ENCODE assay signal across 8 mouse cellular contexts in the genomic region with DNA sequence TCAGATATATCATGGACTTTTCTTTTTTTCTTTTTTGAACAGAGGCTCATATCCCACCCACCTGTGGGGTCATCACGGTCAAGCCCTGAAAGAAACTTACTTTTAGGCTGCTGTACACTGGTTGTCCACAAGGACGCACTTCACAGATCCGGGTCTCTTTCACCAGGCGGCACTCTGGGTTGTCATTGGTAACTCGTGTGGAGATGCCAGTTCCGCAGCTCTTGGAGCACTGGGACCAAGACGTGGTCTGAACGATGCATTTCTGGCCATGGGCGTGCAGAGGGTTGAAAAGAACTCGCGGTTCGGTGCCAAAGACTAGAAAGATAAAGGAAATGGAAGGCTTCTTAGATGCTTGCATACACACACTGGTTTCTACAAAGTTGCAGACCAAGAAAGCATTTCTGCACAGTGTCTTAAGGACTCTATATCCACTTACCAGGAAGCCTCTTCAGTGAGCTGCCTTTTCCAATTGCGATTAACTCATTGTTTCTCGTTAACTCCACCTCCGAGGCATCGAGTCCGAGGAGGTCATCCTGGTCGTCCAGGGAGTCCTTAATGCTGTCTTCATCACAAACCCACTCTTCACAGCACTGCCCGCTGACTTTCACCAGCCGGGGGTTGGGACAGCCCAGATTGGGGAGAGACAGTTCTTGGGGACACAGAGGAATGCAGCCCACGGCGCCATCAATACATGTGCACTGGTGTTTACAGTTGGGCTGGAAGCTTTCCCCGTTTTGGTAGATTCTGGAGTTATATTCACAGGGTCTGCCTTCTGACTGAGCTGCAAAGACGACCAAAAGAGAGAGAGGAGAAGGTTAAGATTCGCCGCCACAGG. TPM values are rescaled to one million over a fixed set of nuclear protein-coding genes. Genes with fewer than 3 reads are reported as not detected.
DNase-seq lines count a peak whose midpoint lies in the region; ATAC-seq and TF ChIP-seq lines count a peak whose summit lies in the region.

No protein-coding gene starts in this region.

- no peak for ATAC-seq in intestine, embryonic 14.5 days (replicated peaks; ENCODE audit: low FRiP score, low TSS enrichment, low read depth)
- ATAC-seq in cerebellum, adult (ENCODE audit: insufficient number of reproducible peaks, low FRiP score, low TSS enrichment) = no peak

- peaks cover 8% of the 10 kb centered on the region for H3K4me1 ChIP-seq in lung, adult 2 months (ENCODE audit: control insufficient read depth, insufficient read depth, low read length)
- peaks cover 96% of the 10 kb centered on the region for H3K4me1 ChIP-seq in forebrain, embryonic 10.5 days
- H3K4me1 ChIP-seq in intestine, embryonic 14.5 days (replicated peaks; ENCODE audit: control insufficient read depth, insufficient read depth, low read length) = peaks cover 41% of the 10 kb centered on the region

- 18% methylated on average over 26 of the region's 26 CpGs for WGBS in lung, adult 2 months
- WGBS in forebrain, embryonic 10.5 days = 23% methylated on average over 26 of the region's 26 CpGs
- WGBS in intestine, embryonic 14.5 days = 29% methylated on average over 26 of the region's 26 CpGs

- TF ChIP-seq CTCF in lung, adult 2 months (IDR thresholded peaks at IDR 0.05; ENCODE audit: insufficient read depth, low read length) = peak; percentile 31; the same call in 1 of the 2 replicates

- H3K4me2 ChIP-seq in intestine, embryonic 14.5 days (ENCODE audit: low read length) = peak overlapping the region; percentile 80

- H3K27ac ChIP-seq in forebrain, embryonic 10.5 days = peak overlapping the region; percentile 96
- peak overlapping the region; percentile 89 for H3K27ac ChIP-seq in intestine, embryonic 14.5 days (ENCODE audit: low read depth)

- peak overlapping the region; percentile 81 for H3K4me3 ChIP-seq in lung, adult 2 months (replicated peaks; ENCODE audit: extremely low read depth, low read depth, low read length)
- peak overlapping the region; percentile 82 for H3K4me3 ChIP-seq in forebrain, embryonic 10.5 days
- H3K4me3 ChIP-seq in intestine, embryonic 14.5 days (ENCODE audit: low read depth, low read length) = peak overlapping the region; percentile 66

- peak; percentile 40; the same call in 1 of the 2 replicates for TF ChIP-seq POLR2A in lung, adult 2 months (IDR thresholded peaks at IDR 0.05; ENCODE audit: borderline replicate concordance, extremely low read depth, low read depth, low read length)

- no peaks in the 10 kb centered on the region for H3K9me3 ChIP-seq in forebrain, embryonic 10.5 days
- no peaks in the 10 kb centered on the region for H3K9me3 ChIP-seq in intestine, embryonic 14.5 days (ENCODE audit: control insufficient read depth, low read length)

- no peak for DNase-seq in lung, adult 2 months
- no peak for DNase-seq in lung, postnatal 25 days (ENCODE audit: low spot score)
- DNase-seq in forebrain, embryonic 10.5 days (ENCODE audit: extremely low spot score, low spot score) = peak; percentile 70
- peak; percentile 75 for DNase-seq in intestine, embryonic 14.5 days (ENCODE audit: low spot score)
- DNase-seq in lung, postnatal 14 days = peak; percentile 38
- DNase-seq in spleen, postnatal 10 days (ENCODE audit: low spot score in 2 of 2) = no peak
- DNase-seq in MN1 (ENCODE audit: low spot score) = no peak

- H3K27me3 ChIP-seq in forebrain, embryonic 10.5 days (ENCODE audit: poor library complexity, severe bottlenecking) = peaks cover 38% of the 10 kb centered on the region
- no peaks in the 10 kb centered on the region for H3K27me3 ChIP-seq in intestine, embryonic 14.5 days (replicated peaks; ENCODE audit: control insufficient read depth, insufficient read depth, low read length)

- H3K9ac ChIP-seq in intestine, embryonic 14.5 days (ENCODE audit: low read length) = peak overlapping the region; percentile 90

- peaks cover 18% of the 10 kb centered on the region for H3K36me3 ChIP-seq in forebrain, embryonic 10.5 days (replicated peaks)
- H3K36me3 ChIP-seq in intestine, embryonic 14.5 days (ENCODE audit: control insufficient read depth, insufficient read depth, low read length) = peaks cover 17% of the 10 kb centered on the region

RNA-seq across cellular contexts. Expression of gene Ccn1, which starts 1.5 kb away (rescaled TPM):
- polyA plus RNA-seq in lung, adult 2 months (2012; rRNA removed) = 79.9 and 102 TPM in 2 replicates
- polyA plus RNA-seq in forebrain, embryonic 10.5 days (2016; fragmentation: Nextera tagmentation; extraction: Ambion mirVana) = 49.9 and 64.8 TPM in 2 replicates
- 33.4 and 34.7 TPM in 2 replicates for polyA plus RNA-seq in intestine, embryonic 14.5 days (2014; fragmentation: Nextera tagmentation; extraction: Ambion mirVana)

Comparison
In these comparisons a context has a peak if more than half of its experiments do, and no peak if none do; other contexts are left out.
1. DNase-seq: peak in forebrain, embryonic 10.5 days (single experiment), intestine, embryonic 14.5 days (single experiment) and lung, postnatal 14 days (single experiment); none in lung, adult 2 months (single experiment), lung, postnatal 25 days (single experiment), spleen, postnatal 10 days (0 of 2) and MN1 (single experiment).
2. Peak in every context shown above with its lines, with median percentiles within 50 percentile points of each other: H3K4me3 ChIP-seq.